Mouse (Mus musculus): Measurements from ENCODE around the gene Pik3r1.

Pik3r1 gene

DNA sequence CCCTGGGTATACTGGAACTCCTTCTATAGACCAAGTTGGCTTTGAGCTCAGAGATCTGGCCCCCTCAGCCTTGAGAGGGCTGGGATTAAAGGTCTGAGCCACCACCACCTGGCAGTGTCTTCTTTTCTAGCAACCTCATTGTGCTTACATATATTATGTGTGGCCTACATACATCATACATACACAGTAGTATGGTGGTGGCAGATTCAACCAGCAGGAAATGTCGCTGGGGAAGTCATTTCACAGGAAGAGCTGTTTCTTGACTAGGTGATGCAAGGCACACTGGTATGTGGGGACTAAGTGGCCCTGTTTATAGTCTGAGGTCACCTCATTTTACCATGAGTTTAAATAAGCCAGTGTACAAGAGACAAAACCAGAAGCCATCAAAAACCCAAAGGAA, 87.9 kb downstream of the Pik3r1 start:
- DNase-seq (ENCODE audit: low spot score): no peak

DNA sequence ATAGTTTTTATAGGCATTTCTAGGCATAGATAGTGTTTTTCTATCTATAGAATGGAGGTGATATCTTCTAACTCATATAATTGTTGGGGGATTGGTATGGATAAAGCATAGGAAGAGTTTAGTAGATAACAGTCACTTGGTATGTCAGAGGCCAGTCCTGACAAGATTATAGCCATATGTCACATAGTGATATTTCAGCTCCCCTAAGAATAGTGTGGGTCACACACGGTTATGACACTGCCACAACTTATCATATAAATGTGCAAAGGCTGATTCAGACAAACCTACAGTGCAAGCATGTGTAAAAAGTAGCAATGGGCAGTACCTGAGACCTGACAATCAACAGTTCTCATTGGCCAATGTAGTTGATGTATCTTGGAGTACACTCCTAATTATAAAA, 89.0 kb downstream of the Pik3r1 start:
- DNase-seq (ENCODE audit: low spot score): no peak

- no peak for DNase-seq (ENCODE audit: low spot score)
Measured at GRCm38 (mm10) chr13:101678036-101678435, 90.0 kb downstream of the Pik3r1 start.

- no peak for DNase-seq (ENCODE audit: low spot score)
Measured at GRCm38 (mm10) chr13:101673876-101674275, 94.1 kb downstream of the Pik3r1 start.

DNA sequence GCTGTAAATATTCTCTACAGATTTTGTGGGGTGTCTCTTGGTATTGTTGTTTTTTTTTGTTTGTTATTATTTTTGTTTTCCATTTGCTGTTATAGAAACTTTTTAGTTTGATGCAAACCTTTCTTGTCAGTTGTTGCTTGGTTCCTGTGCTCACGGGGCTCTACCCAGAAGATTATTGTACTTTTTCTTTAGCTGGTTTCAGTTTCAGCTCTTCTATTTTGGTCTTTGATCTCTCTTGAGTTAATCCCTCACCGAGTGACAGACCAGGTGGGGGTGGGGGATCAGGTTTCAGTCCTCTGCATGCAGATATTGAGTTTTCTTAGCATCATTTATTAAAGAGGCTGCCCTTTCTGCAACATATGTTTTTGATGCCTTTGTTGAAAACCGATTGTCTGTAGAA, 99.2 kb downstream of the Pik3r1 start:
- no peak for DNase-seq (ENCODE audit: low spot score)

DNA sequence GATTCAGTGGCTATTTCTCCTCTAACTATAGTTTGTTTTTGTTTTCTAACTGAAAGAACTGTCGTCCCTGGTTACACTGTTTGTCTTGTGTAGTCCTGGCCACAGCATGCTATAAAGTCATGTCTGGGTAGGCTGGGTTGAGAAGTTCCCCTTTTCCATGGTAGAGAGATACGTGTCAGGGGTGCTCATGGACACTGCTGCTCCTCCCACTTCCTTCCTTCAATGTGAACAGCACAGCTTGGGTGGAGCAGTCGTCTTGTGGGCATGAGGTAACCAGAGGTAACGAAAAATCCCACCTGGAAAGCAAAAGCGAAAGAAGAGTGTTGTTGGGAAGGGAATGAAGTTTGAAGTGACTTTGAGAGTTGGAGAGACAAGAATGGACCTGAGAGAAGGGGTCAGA, 104.0 kb downstream of the Pik3r1 start:
- no peak for DNase-seq (ENCODE audit: low spot score)

- no peak for DNase-seq (ENCODE audit: low spot score)
Measured at GRCm38 (mm10) chr13:101662900-101663299, 105.1 kb downstream of the Pik3r1 start.

GRCm38 (mm10) chr13:101661567-101661966, 106.5 kb downstream of the Pik3r1 start:
- no peak for DNase-seq (ENCODE audit: low spot score)

DNA sequence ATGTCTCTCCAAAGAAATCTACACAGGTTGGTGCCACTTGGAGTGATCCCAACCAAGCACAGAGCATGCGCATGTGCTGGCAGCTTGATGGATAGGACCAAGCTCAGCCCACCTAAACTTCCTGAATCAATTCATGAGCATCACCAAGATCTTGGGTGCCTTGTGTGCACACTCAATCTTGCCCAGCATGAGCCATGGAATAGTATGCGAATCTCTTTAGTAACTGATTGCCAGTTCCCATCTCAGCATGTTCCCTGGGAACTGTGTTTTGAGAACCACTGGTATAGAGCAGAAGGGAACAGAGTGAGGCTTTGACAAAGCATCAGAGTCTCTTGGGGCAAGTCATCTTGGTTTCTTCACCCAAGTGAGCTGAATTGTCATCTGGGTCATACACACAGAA, 107.8 kb downstream of the Pik3r1 start:
- no peak for DNase-seq (ENCODE audit: low spot score)

- no peak for DNase-seq (ENCODE audit: low spot score)
Measured at GRCm38 (mm10) chr13:101652131-101652530, 115.9 kb downstream of the Pik3r1 start.

DNA sequence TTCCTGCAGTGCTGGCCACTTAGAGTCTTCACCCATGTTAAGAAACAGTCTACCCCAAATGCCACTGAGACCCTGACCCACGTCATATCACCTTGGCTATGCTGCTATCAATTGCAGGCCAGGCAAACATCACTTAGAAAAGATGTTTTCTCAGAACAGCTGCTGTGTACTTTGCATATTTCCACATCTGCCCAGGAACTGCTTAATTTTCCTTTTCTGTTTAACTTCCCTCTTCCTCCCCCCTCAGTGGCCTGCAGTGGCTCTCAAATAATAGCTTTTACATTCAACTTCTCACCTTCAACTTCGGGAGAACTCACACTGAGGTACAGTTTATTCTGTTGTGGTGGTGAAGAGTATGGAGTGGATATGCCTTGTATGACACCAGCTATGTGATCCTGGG, 126.4 kb downstream of the Pik3r1 start:
- no peak for DNase-seq (ENCODE audit: low spot score)

DNA sequence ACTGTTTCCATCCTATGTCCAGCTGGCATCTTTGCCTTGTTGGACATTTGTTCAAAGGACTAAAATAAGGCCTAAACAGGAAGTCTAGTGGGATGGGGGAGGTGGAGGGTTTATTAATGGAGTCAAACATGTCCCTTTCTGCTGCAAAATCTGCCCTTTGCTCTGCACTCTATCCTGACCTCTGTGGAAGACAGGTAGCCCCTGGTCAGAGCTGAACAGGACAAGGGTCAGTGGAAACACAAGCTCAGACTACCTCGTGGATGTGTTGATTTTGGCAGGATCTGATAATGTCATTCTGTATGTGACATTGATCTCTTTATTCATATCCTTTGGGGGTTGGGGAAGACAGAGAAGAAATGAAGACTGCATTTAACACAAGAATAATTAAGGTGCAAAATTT, 132.2 kb downstream of the Pik3r1 start:
- no peak for DNase-seq (ENCODE audit: low spot score)

GRCm38 (mm10) chr13:101634420-101634819, 133.6 kb downstream of the Pik3r1 start:
- no peak for DNase-seq (ENCODE audit: low spot score)

GRCm38 (mm10) chr13:101633620-101634019, 134.4 kb downstream of the Pik3r1 start:
- no peak for DNase-seq (ENCODE audit: low spot score)

DNA sequence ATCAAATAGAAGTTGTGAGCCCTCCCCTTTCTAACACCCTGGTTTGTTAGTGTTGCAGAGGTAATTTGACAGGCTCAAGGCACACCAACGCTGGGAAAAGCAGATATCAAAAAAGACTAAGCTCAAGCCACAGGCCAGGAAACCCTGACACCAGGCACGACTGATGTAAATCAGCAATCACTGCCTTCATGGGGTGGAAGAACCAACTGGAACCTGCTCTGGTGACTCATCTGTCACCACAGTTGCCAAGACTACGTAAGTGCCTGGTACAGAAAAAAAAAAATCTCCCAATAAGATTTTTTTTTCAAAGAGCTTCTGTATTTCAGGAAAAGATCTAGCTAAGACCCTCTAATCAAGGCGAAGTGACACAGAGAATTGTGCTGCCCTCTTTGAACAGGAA, 135.2 kb downstream of the Pik3r1 start:
- no peak for DNase-seq (ENCODE audit: low spot score)

DNA sequence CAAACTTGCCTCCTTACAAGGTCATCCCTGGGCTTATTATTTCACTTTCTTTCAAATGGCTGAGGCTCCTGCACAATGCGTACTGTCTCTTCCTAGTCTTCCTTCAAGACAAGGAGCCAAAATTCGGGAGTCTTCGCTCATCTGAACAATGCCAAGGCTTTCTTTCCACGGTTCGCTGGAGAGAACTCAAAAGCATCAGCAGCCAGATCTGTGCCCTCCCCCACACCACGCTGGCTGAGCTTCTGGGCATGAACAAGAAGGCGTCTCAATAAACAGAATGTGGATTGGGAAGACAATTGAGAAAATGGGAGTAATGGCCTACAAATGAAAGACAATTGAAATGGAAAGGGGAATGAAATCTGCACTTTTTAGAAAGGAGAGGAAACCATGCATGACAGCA, 136.5 kb downstream of the Pik3r1 start:
- peak; percentile 14 for DNase-seq (ENCODE audit: low spot score)
